Mouse (Mus musculus) adrenal gland, adult 8-10 months (tissue): Measurements from ENCODE around the gene Med12l. TPM values are rescaled to one million over a fixed set of nuclear protein-coding genes. Genes with fewer than 3 reads are reported as not detected.

Experiments used
- DNase-seq: peaks from one replicate; pipeline ENCODE4 v3.0.0; 2022
- total RNA-seq, 4 experiments: library from RNA; stranded (reverse); gene quantifications; 2 replicates each; pipeline ENCODE4 v1.2.4; 2022

Med12l gene
- total RNA-seq, 4 experiments from 2014 or later, result 13.0 to 19.3 (median 16.9) TPM

DNA sequence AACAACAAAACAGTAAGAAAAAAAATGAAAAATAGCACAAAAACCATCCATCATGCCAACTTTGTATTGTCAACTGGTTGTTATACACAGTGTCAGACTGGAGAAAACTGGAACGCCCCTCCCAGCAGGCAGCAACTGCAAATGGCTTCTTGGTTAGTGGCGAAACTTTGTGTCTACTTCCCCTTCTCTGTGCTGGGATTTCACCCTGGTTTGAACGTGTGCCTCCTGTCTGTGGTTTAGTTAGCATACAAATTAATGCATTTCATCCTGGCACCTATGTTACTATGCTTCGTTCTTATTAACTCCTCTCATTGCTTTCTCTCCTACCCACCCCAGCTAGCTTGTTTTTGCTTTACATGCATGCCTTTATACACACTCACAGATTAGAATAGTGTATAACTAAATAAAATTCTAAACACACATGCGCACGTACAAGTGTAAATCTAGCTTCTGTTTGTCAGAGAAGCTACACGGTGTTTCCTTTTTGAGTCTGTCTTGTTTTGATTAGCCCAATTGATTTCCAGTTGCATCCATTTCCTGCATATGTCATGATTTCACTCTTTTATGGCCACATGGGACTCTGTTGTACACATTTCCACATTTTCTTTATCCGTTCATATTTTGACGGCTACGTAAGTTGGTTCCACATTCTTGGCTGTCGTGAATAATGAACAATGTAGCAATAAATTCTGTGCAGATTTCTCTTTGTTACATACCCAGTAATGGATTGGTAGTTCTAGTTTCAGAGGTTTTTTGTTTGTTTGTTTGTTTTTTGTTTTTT lies 336.2 kb downstream of the Med12l start:
- DNase-seq, result no peak

DNA sequence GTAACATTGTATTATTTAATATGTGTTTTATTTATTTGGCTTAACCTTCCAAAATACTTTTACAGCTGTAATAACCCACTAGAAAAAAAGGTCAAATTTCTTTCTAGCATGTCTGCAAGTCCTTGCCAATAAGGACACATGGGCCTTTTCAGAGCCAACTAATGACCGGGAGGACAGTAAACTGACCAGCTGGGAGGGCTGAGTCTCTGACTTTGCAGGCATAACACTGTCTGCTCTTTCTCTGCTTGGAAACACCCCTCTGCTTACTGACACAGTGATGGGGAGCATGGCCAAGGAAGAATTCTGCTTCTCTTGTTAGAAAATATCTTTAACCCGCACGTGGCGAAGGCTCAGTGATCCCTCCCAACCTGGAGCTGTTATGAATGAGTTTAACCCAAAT lies 337.4 kb downstream of the Med12l start:
- DNase-seq, result no peak

DNA sequence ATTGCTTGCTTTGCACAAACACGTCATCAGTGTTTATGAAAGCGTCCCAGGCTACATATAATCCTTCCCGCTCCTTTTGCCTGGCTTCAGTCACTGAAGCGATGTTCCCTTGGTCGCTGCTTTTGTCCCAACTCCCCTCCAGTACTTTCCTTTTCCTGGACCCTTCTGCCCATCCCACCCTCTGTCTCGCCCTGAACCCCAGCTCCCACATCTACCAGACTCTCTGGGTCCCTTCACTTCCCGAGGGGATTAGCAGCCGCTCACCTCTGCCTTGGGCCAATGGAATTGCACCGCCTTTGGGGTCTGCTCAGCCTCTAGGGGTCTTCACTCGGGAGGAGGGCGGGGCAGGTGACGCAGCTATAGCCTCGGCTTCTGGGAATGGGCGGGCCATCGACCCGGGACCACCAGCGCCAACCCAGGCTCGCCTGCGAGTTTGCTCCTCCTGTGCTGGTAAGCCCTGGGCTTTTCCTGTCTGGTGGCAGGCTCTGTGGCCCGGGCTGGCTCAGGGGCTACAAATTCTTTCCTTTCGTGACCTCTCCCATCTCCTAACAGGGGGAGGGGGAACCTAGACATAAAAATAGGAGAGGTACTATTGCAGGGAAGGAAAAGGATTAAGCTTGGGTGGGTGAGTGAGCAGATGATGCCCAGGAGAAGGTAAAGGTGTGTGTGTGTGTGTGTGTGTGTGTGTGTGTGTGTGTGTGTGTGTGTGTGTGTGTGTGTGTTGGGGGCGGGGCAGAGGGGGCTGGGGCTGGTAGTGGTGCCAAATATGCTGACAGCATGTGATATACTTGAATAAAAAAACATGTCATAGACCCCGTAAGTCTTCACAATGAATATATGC lies 338.7 kb downstream of the Med12l start, which contains the start of gene Igsf10:
Gene Igsf10 (minus strand): TSS at position 330 of the 841 bp plus-strand sequence.
- peak; percentile 2 for DNase-seq

DNA sequence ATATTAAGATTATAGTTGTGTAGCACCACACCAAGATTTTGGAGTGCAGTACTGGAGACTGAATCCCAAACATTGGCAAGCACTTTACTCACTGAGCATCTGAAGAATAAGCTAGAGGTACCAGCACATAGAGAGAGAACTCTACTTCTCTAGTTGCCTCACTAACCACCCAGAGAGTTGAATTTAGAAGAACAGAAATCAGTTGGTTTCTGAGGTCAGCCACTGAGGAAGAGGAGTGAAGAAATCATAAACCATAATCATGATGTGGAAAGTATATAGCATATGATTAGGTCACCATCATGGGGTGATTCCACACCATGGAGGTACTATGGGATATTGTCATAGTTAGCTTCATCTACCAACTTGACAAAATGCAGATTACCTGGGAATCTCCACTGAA lies 346.1 kb downstream of the Med12l start:
- no peak for DNase-seq

DNA sequence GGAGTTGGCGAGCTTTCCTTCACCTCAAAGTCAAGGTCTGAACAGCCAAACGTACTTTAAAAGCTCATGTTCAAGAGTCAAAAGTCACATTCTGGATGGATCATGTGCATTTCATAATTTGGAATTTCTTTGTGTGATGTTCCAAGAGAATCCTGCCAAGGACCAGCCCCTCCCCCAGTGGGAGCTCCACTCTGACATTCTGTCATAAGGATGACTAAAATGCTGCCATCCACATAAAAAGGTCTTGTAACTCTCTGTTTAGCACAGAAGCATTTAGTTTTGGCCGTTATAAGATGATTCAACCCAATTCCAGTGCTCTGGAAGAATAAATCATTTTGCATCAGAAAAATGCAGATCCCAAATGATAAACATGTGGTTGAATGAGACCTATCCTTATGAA lies 348.5 kb downstream of the Med12l start:
- DNase-seq, result no peak

DNA sequence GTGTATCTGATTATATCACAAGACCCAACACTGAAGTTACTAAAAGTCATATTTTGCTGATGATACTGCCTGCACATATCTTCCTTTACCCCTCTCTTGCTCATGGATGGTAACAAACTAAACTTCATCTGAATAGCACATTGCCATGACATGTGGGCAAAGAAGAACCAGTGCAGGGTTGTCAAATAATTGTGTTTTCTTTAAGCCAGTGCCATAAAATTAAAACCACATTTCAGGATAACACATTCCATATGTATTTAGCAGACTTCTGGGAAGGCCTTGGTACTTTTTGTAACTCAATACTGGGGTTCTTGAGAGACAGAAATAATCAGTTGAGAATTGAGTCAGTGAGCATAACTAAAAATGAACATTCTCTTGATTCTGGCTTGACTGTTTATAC lies 354.5 kb downstream of the Med12l start:
- no peak for DNase-seq

DNA sequence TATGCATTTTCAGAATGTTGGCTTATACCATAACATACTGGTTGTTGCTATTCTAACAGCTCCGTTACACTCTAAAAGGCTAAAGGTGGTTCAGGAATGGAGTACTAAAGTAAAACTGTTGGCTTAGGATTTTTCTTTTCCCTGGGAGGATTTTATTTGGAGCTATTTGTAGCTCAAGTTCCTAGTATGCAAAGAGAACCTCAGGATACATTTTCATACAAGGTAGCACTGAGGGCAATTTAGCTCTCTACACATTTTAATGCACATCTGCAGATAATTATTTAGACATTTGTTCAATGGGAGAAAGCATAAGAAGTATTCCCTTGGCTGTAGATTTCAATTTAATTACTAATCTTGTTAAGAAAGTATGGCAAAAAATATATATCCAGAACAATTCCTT lies 356.3 kb downstream of the Med12l start:
- no peak for DNase-seq

Other genes starting within 250 kb of the Med12l start
- gene Mindy4b-ps, start 183.5 kb upstream of the Med12l start, total RNA-seq, result not detected
- not detected for gene Clrn1, start 120.5 kb upstream of the Med12l start, total RNA-seq
- under 1 TPM; 0.15 to 0.45 (median 0.29) TPM for gene Gpr171, start 96.0 kb downstream of the Med12l start, total RNA-seq
- gene P2ry14, start 147.8 kb downstream of the Med12l start, total RNA-seq, result 10 to 100 TPM; 25.4 to 47.3 (median 37.8) TPM
- not detected for gene Gpr87, start 189.3 kb downstream of the Med12l start, total RNA-seq
- 1 to 10 TPM in 3 of 4 experiments, under 1 TPM in 1; 0.98 to 3.4 (median 2.0) TPM for gene P2ry13, start 205.1 kb downstream of the Med12l start, total RNA-seq